Mouse (Mus musculus): ENCODE measurements around the gene 4930455H04Rik. TPM values are rescaled to one million over a fixed set of nuclear protein-coding genes. Genes with fewer than 3 reads are reported as not detected.

4930455H04Rik gene
- total RNA-seq (2021), result not detected in 2 replicates
- long read RNA-seq, experiment 1, result 0 reads
- long read RNA-seq, experiment 2, partial matches to known transcripts, result 0 of 1 reads
- long read RNA-seq, experiment 2, other reads (novel, unspliced or antisense), result 1 of 1 reads

DNA sequence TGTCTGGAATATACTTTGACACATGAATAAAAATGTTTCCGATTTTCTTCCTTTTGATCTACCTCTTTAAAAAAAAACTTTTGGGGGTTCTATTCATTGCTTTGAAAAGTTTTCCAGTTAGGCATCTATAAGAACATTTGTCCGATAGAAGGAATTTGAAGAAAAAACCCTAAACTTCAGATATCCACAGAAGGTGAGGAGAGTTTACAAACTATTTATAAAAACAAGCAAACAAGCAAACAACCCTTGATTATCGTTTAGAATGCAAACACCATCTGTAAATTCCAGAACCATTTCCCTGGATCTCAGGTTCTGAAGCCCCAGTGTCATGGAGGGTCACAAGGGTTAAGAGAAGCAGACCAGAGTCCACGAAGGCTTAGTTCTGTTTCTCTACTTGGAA lies at the start of gene 4930455H04Rik:
4930455H04Rik (plus strand) TSS at position 301 of the 400 bp plus-strand sequence.
- DNase-seq, result no peak

- DNase-seq, result no peak
Measured at GRCm38 (mm10) chr3:116921535-116921934, 46.5 kb upstream of the 4930455H04Rik start.

- no peak for DNase-seq
Measured at GRCm38 (mm10) chr3:116923042-116923441, 45.0 kb upstream of the 4930455H04Rik start.

DNA sequence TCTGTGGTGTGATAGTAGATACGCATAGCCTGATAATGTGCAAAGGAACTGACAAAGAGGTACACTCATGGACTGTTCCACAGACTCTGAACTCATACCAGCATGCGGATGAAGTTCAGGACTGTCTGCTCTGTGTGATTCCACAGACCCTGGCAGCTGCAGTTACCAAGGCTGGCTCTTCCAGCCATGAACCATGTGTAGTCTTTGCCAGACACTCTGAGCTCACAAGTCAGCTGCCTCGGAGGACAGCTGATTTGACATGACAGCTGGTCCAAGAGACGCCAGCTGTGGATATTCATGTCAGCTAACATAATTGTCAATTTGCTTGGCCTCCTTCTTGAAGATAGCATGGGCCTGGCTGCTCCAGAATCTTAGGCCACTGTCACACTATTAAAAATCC lies 39.1 kb upstream of the 4930455H04Rik start:
- DNase-seq, result no peak

DNA sequence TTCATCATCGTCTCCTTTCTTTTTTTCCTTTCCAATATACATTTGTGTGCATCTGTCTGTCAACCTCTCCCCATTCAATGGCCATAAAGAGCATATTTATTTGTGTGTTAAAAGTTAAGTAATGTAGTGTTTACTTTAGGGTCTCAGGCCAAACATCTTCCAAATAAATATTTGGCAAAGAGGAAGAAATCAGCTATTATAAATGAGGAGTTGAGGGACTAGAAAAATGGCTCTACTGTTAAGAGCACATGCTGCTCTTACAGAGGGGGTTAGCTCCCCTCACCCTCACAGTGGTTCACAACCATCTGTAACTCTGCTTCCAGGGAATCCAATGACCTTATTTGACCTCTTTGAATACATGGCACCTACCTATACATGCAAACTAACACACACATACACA lies 34.9 kb upstream of the 4930455H04Rik start:
- no peak for DNase-seq

DNA sequence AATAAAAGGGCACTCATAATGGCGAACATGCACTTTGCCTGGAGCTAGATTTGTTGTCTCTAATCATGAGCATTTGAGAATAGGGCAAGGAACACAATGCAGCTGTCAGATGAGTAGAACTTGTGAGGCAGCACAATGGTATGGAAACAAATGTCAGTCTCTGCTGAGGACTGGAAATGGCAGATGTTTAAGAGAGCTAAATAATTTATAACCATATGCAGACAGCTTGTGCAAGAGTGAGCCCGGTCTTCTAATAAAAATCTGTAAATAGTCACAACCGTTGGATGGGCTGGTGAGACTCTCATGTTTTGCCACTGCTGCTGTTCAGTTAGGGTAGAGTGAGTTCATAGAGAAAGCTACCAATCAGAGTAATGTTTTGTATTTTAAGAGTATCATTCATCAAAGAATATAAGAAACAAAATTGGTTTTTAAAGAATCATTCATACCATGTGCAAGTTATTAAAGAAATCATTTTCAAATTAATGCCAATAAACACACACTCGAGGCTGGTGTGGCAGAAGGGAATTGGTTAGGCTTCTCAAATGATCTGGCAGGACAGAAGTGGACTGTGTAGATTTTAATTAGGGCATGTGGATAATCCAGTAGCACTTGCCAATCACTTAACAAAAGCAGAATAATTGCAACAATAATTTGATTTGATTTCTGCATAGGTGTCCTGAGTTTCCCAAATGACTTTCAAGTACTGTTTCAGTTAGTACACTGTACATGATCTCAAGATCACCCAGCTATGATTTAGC lies 31.0 kb upstream of the 4930455H04Rik start:
- DNase-seq, result no peak

GRCm38 (mm10) chr3:116940804-116941558 lies 27.1 kb upstream of the 4930455H04Rik start:
- no peak for DNase-seq

GRCm38 (mm10) chr3:116941559-116942117 lies 26.4 kb upstream of the 4930455H04Rik start:
- no peak for DNase-seq

- DNase-seq, result peak; percentile 36
Measured at GRCm38 (mm10) chr3:116942751-116943150, 25.3 kb upstream of the 4930455H04Rik start.

- no peak for DNase-seq
Measured at GRCm38 (mm10) chr3:116943422-116943821, 24.6 kb upstream of the 4930455H04Rik start.

- no peak for DNase-seq
Measured at GRCm38 (mm10) chr3:116946476-116946875, 21.6 kb upstream of the 4930455H04Rik start.

- peak; percentile 44 for DNase-seq
Measured at GRCm38 (mm10) chr3:116950665-116951115, 17.4 kb upstream of the 4930455H04Rik start.

DNA sequence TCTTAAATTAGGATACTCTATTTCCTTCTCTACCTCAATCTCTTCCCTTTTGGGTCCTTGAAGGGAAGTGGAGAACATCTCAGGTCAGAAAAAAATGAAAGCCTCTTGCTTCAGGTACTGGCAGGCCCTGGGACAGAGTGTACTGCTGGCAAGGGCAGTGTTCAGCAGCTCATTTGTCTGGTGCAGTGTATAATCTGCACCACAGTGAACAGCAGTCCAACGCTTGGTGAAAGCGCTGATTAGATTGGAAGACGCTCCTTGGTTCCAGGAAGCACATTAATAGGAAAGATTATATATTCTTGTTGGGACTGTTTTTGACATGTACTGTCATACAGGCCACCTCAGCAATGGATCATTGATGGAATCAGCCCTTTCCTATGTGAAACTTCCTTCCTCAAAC lies 16.6 kb upstream of the 4930455H04Rik start:
- peak; percentile 55 for DNase-seq

- peak; percentile 50 for DNase-seq
Measured at GRCm38 (mm10) chr3:116952242-116952899, 15.7 kb upstream of the 4930455H04Rik start.

GRCm38 (mm10) chr3:116953366-116953765 lies 14.7 kb upstream of the 4930455H04Rik start:
- DNase-seq, result peak; percentile 42

DNA sequence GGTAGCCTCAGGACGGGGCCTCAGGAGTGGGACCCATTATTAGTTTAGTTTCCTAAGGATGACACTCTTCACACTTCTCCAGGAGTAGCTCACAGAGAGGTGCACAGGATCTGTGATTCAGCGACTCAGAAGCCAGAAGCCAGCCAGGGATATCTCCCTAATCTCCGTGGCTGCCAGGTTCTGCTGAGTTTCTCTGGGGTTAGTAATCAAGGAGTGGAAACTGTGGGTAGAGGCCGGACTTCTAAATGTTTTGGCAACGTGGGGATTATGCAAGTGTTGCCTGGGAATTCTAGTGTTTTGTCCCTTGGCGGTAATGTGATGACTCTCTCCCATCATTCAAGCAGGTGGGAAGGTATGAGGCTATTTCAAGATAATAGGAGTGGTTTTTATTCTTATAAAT lies 13.0 kb upstream of the 4930455H04Rik start:
- DNase-seq, result peak; percentile 55

GRCm38 (mm10) chr3:116960414-116960813 lies 7.7 kb upstream of the 4930455H04Rik start:
- DNase-seq, result no peak

GRCm38 (mm10) chr3:116961354-116962142 lies 6.5 kb upstream of the 4930455H04Rik start:
- no peak for DNase-seq

DNA sequence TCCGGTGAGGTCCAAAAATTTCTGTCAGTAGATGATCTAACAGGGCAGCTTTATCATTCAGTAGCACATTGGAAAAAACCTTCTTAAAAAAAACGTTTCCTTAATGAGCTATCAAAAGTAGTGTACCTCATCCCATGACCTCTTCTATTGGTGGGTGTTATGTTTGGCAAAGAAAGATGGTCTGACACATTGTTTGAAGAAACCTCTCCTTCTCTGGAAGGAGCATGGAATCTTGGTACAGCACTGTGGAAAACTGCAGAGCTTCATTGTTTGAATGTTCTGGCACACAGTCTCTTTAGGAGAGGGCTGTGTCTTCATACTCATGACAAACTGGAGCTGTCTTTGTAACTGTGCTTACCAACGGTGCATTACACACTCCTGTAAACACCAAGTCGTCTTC lies 4.9 kb upstream of the 4930455H04Rik start:
- no peak for DNase-seq

DNA sequence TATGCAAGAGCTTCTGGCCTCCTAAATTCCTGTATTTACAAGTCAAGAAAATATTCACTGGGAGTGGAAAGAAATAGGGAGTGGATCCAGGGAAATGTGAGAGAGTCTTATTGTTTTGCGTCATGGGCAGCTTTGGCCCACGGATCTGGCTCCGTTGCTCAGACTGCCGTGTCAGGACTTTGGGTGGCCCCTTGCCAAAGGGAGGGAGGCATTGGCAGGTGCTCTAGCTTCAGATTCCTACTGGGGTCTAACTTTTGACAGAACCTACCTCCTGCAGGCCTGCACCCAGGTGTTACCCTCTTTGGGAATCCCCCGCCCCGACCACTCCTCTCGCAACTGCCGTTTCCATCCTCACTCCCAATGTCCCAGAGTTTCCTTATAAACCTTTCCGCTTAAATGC lies 3.6 kb upstream of the 4930455H04Rik start:
- peak; percentile 71 for DNase-seq

DNA sequence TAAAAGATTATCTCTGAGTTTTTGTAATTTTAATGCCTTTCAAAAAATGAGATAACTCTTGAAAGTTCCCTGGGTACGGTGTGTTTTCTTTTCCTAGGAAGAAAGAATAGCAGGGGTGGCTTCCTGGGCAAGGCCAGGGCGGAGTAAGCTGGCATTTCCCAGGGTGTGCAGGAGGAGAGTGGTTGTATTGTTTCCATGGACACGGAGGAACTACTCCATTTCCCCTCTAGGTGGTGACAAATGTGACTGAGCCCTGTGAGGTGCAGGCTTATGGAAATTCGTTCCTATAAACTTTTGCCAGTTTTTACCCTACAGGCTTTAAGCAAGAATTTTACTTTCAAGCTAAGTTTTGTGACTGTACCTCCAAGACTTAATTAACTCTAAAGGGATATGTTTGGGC lies 1.8 kb upstream of the 4930455H04Rik start:
- DNase-seq, result peak; percentile 84

All from adrenal gland, postnatal 14 days (tissue).